8 mouse cellular contexts compared by ENCODE assay signal in genomic region chr3:108383485-108384354, GRCm38 (mm10). TPM values are rescaled to one million over a fixed set of nuclear protein-coding genes. Genes with fewer than 3 reads are reported as not detected.
DNase-seq lines count a peak whose midpoint lies in the region; ATAC-seq and TF ChIP-seq lines count a peak whose summit lies in the region.

Gene Psrc1, plus strand, starts transcription at chr3:108383839.

- peaks cover 3% of the 10 kb centered on the region; the same call in 1 of the 2 replicates for H3K36me3 ChIP-seq in heart, embryonic 11.5 days (ENCODE audit: control insufficient read depth, insufficient read depth, low read length)
- peaks cover 19% of the 10 kb centered on the region for H3K36me3 ChIP-seq in kidney, embryonic 15.5 days
- peaks cover 4% of the 10 kb centered on the region for H3K36me3 ChIP-seq in liver, embryonic 11.5 days (ENCODE audit: control insufficient read depth, insufficient read depth, low read length)
- H3K36me3 ChIP-seq in myocyte (ENCODE audit: control insufficient read depth, insufficient read depth): no peaks in the 10 kb centered on the region

- peak; percentile 18; the same call in 1 of the 2 replicates for TF ChIP-seq POLR2A in brain, embryonic 14.5 days (IDR thresholded peaks at IDR 0.05; ENCODE audit: borderline replicate concordance, extremely low read depth, insufficient read depth, insufficient read length, poor library complexity, severe bottlenecking)
- TF ChIP-seq POLR2A in myocyte (IDR thresholded peaks at IDR 0.05; ENCODE audit: insufficient read length, low read depth): peak; percentile 41

- peak; percentile 96 for DNase-seq in brain, embryonic 14.5 days (ENCODE audit: low read depth)
- peak; percentile 87 for DNase-seq in liver, embryonic 11.5 days (ENCODE audit: low spot score)
- DNase-seq in spleen, postnatal 4 days (ENCODE audit: low spot score in 2 of 2): peak; percentile 90

- peak within 1 kb of the TSS; percentile 46 for H3K27ac ChIP-seq in heart, embryonic 11.5 days (ENCODE audit: low read depth, low read length)
- H3K27ac ChIP-seq in kidney, embryonic 15.5 days: peak within 1 kb of the TSS; percentile 63
- 0 out of 2 replicates have a peak within 1 kb of the TSS, but pooled peaks have one; percentile 22 for H3K27ac ChIP-seq in liver, embryonic 11.5 days (ENCODE audit: low read depth, low read length)

- no peak for TF ChIP-seq CTCF in brain, embryonic 14.5 days (IDR thresholded peaks at IDR 0.05; ENCODE audit: borderline replicate concordance, extremely low read depth, insufficient read depth, insufficient read length)

- 1% methylated on average over 44 of the region's 44 CpGs for WGBS in heart, embryonic 11.5 days (ENCODE audit: insufficient replicate concordance)
- WGBS in kidney, embryonic 15.5 days: under 1% methylated on average over 44 of the region's 44 CpGs
- WGBS in liver, embryonic 11.5 days: 1% methylated on average over 44 of the region's 44 CpGs

- H3K4me1 ChIP-seq in heart, embryonic 11.5 days (ENCODE audit: control insufficient read depth, insufficient read depth, low read length): peaks cover 35% of the 10 kb centered on the region
- peaks cover 33% of the 10 kb centered on the region for H3K4me1 ChIP-seq in kidney, embryonic 15.5 days
- peaks cover 22% of the 10 kb centered on the region for H3K4me1 ChIP-seq in liver, embryonic 11.5 days (replicated peaks; ENCODE audit: control insufficient read depth, insufficient read depth, low read length)

- H3K9ac ChIP-seq in heart, embryonic 11.5 days (ENCODE audit: low read depth, low read length): peak within 1 kb of the TSS; percentile 66
- peak within 1 kb of the TSS; percentile 62 for H3K9ac ChIP-seq in kidney, embryonic 15.5 days
- peak within 1 kb of the TSS; percentile 69 for H3K9ac ChIP-seq in liver, embryonic 11.5 days (ENCODE audit: low read depth, low read length)

- no peaks in the 10 kb centered on the region for H3K9me3 ChIP-seq in heart, embryonic 11.5 days (replicated peaks; ENCODE audit: control insufficient read depth, low read length)
- no peaks in the 10 kb centered on the region for H3K9me3 ChIP-seq in kidney, embryonic 15.5 days (replicated peaks)
- no peaks in the 10 kb centered on the region for H3K9me3 ChIP-seq in liver, embryonic 11.5 days (ENCODE audit: control insufficient read depth, low read length)

- H3K79me2 ChIP-seq in myocyte (ENCODE audit: control insufficient read depth, insufficient read depth): no peaks in the 10 kb centered on the region

- peak; percentile 67 for ATAC-seq in CD4-positive, CD25-positive, alpha-beta regulatory T cell, adult 4 months
- peak; percentile 91 for ATAC-seq in erythroblast, adult 5-6 weeks (replicated peaks; ENCODE audit: low FRiP score, poor library complexity, severe bottlenecking)
- peak; percentile 80 for ATAC-seq in heart, embryonic 11.5 days (replicated peaks; ENCODE audit: insufficient number of reproducible peaks, low FRiP score, low TSS enrichment)
- ATAC-seq in kidney, embryonic 15.5 days (replicated peaks; ENCODE audit: low FRiP score): peak; percentile 93
- peak; percentile 86 for ATAC-seq in liver, embryonic 11.5 days (replicated peaks; ENCODE audit: low FRiP score)

- H3K4me2 ChIP-seq in heart, embryonic 11.5 days: peak within 1 kb of the TSS; percentile 80
- H3K4me2 ChIP-seq in kidney, embryonic 15.5 days: peak within 1 kb of the TSS; percentile 81
- H3K4me2 ChIP-seq in liver, embryonic 11.5 days: peak within 1 kb of the TSS; percentile 86
- peak within 1 kb of the TSS; percentile 68 for H3K4me2 ChIP-seq in myocyte (ENCODE audit: low read depth)

- no peaks in the 10 kb centered on the region for H3K27me3 ChIP-seq in heart, embryonic 11.5 days (ENCODE audit: control insufficient read depth, insufficient read depth, low read length)
- no peaks in the 10 kb centered on the region for H3K27me3 ChIP-seq in kidney, embryonic 15.5 days
- no peaks in the 10 kb centered on the region for H3K27me3 ChIP-seq in liver, embryonic 11.5 days (replicated peaks; ENCODE audit: control insufficient read depth, insufficient read depth, low read length)
- no peaks in the 10 kb centered on the region for H3K27me3 ChIP-seq in myocyte (ENCODE audit: control insufficient read depth, insufficient read depth, insufficient read length)

- no peak within 1 kb of the TSS for H3ac ChIP-seq in myocyte (ENCODE audit: control insufficient read depth, insufficient read length)

- H3K4me3 ChIP-seq in heart, embryonic 11.5 days (ENCODE audit: low read depth, low read length): peak within 1 kb of the TSS; percentile 62
- peak within 1 kb of the TSS; percentile 79 for H3K4me3 ChIP-seq in kidney, embryonic 15.5 days (replicated peaks)
- H3K4me3 ChIP-seq in liver, embryonic 11.5 days (ENCODE audit: low read depth, low read length): peak within 1 kb of the TSS; percentile 55
- H3K4me3 ChIP-seq in myocyte: peak within 1 kb of the TSS; percentile 45

TF ChIP-seq in myocyte, 11 proteins besides CTCF, POLR2A, EP300 and RAD21:
- TF ChIP-seq E2F4 (IDR thresholded peaks at IDR 0.05; ENCODE audit: insufficient read depth): peak; percentile 45
- no peak for TF ChIP-seq REST (IDR thresholded peaks at IDR 0.05; ENCODE audit: insufficient read depth, insufficient read length)

RNA-seq across cellular contexts. Expression of gene Psrc1, which starts in this region (rescaled TPM):
- 1 to 10 TPM; 1.7 to 3.4 TPM for polyA plus RNA-seq in CD4-positive, CD25-positive, alpha-beta regulatory T cell, adult 4 months (2017; shearing (Covaris generic))
- 27.1 and 71.0 TPM in 2 replicates for polyA plus RNA-seq in brain, embryonic 14.5 days (2012; rRNA removed)
- total RNA-seq in erythroblast, adult 5-6 weeks (2015; ENCODE audit: low replicate concordance): 4.4 and 5.9 TPM in 2 replicates
- total RNA-seq in erythroblast, adult 5-6 weeks (2017; ENCODE audit: low replicate concordance): 9.5 and 14.1 TPM in 2 replicates
- polyA plus RNA-seq in heart, embryonic 11.5 days (2014; fragmentation: Nextera tagmentation; extraction: Ambion mirVana): 25.0 and 28.9 TPM in 2 replicates
- polyA plus RNA-seq in kidney, embryonic 15.5 days (2015; fragmentation: Nextera tagmentation; extraction: Ambion mirVana): 47.2 and 48.8 TPM in 2 replicates
- polyA plus RNA-seq in liver, embryonic 11.5 days (2014; fragmentation: Nextera tagmentation; extraction: Ambion mirVana): 33.2 and 34.0 TPM in 2 replicates
- polyA plus RNA-seq in myocyte (2012; fragmentation: generic; extraction: Trizol): 16.5 TPM

Comparison
In these comparisons a context has a peak if more than half of its experiments do, and no peak if none do; other contexts are left out.
1. Peak in every context shown above with its lines: DNase-seq, ATAC-seq, H3K4me3 ChIP-seq and H3K27ac ChIP-seq.